Mouse (Mus musculus): ENCODE measurements at regions not wholly inside any gene's neighbourhood (a gene's known extent, or its start where the extent isn't known, plus 50 kb on each side); places are given as distances from the start of the nearest gene placed in this dataset.

GRCm38 (mm10) chr8:44743353-44743752 is 191.9 kb upstream of the Fat1 start:
- TF ChIP-seq POLR2A (IDR thresholded peaks at IDR 0.05; ENCODE audit: borderline replicate concordance, insufficient read depth, low read length) (no peak), CTCF (IDR thresholded peaks at IDR 0.05; ENCODE audit: borderline replicate concordance, insufficient read depth, low read depth, low read length) (no peak)
